Mouse (Mus musculus): ENCODE results near the gene Tle6. TPM values are rescaled to one million over a fixed set of nuclear protein-coding genes. Genes with fewer than 3 reads are reported as not detected.
A peak's percentile ranks its signal among the peaks of the same experiment; 100 is the strongest.
"Not testable (repeated sequence)": the region's sequence is repeated elsewhere in the genome, so short reads cannot be mapped to it uniquely, and the experiment has no call there.

The Tle6 gene
- polyA plus RNA-seq, 1 experiment from 2014 or later, result 7.6 TPM

DNA sequence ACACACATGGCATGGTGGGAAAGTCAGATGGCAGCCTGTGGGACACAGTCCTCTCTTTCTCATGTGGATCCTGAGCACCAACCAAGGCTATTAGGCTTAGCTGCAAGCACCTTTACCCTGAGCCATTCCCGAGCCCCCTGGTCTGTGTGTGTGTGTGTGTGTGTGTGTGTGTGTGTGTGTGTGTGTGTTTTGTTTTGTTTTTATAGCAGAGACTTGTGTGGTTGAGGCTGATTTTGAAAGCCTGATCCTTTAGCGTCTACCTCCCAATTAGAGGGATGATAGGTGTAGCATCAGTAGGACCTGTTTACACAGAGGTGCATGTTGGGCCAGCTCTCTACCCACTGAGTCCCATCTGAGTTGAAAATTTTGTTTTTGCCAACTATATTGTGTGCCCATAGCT is 43.3 kb upstream of the Tle6 start:
- no peak for ATAC-seq (ENCODE audit: low FRiP score, low TSS enrichment)
- Histone ChIP-seq H3K4me3 (ENCODE audit: low read depth, low read length) (peak overlapping the region; percentile 77; the same call in 1 of the 2 replicates), H3K27me3 (ENCODE audit: control insufficient read depth, insufficient read depth, low read length) (no peaks in the 10 kb centered on the region), H3K9me3 (ENCODE audit: control insufficient read depth, low read length) (no peaks in the 10 kb centered on the region), H3K36me3 (ENCODE audit: control insufficient read depth, insufficient read depth, low read length) (no peaks in the 10 kb centered on the region), H3K4me1 (replicated peaks; ENCODE audit: control insufficient read depth, insufficient read depth) (0 out of 2 replicates have a peak, but pooled peaks cover 3% of the 10 kb centered on the region), H3K9ac (ENCODE audit: low read length) (peak overlapping the region; percentile 93), H3K4me2 (replicated peaks; ENCODE audit: low read depth) (peak overlapping the region; percentile 96), H3K27ac (replicated peaks) (no peak overlapping the region; the same call in 1 of the 2 replicates)
- WGBS, result 57% methylated on average over 2 of the region's 2 CpGs
- no peak for DNase-seq (ENCODE audit: low spot score)
- no peak for TF ChIP-seq EP300 (optimal IDR thresholded peaks at IDR 0.05)

DNA sequence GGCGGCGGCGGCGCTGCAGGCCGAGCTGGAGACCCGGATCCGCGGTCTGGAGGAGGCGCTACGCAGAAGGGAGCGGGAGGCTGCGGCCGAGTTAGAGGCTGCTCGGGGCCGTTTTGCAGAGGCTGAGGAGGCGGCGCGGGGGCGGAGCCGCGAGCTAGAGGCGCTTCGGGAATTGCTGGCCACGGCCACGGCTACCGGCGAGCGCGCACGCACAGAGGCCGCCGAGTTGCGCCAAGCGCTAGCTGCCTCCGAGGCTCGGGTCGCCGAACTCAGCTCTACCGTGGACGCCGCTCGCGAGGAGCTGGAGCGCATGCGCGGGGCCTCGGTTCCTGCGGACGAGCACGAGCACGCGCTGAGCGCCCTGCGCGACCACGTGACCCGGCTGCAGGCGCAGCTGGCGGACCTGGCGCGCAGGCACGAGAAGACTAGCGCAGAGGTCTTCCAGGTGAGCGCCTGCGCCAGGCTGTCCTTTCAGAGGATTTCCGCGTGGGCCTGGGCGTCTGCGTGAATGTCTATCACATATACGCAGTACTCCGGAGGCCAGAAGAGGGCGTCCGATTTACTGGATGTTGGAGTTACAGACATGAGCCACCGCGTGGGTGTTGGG is 42.7 kb upstream of the Tle6 start:
- H3K27me3 ChIP-seq (ENCODE audit: control insufficient read depth, insufficient read depth, low read length), result no peaks in the 10 kb centered on the region
- ATAC-seq (ENCODE audit: low FRiP score, low TSS enrichment) (peak; percentile 91), DNase-seq (ENCODE audit: low spot score) (peak; percentile 95)
- peak overlapping the region; percentile 96 for H3K27ac ChIP-seq (replicated peaks)
- H3K4me2 ChIP-seq (replicated peaks; ENCODE audit: low read depth), result peak overlapping the region; percentile 96
- TF ChIP-seq EP300 (optimal IDR thresholded peaks at IDR 0.05), result no peak
- peak; percentile 69 for TF ChIP-seq CTCF (IDR thresholded peaks at IDR 0.05; ENCODE audit: low read depth)
- H3K4me3 ChIP-seq (ENCODE audit: low read depth, low read length), result peak overlapping the region; percentile 77
- under 1% methylated on average over 55 of the region's 75 CpGs for WGBS
- H3K9me3 ChIP-seq (ENCODE audit: control insufficient read depth, low read length), result no peaks in the 10 kb centered on the region
- H3K36me3 ChIP-seq (ENCODE audit: control insufficient read depth, insufficient read depth, low read length), result no peaks in the 10 kb centered on the region
- H3K9ac ChIP-seq (ENCODE audit: low read length), result peak overlapping the region; percentile 93
- 0 out of 2 replicates have a peak, but pooled peaks cover 3% of the 10 kb centered on the region for H3K4me1 ChIP-seq (replicated peaks; ENCODE audit: control insufficient read depth, insufficient read depth)

DNA sequence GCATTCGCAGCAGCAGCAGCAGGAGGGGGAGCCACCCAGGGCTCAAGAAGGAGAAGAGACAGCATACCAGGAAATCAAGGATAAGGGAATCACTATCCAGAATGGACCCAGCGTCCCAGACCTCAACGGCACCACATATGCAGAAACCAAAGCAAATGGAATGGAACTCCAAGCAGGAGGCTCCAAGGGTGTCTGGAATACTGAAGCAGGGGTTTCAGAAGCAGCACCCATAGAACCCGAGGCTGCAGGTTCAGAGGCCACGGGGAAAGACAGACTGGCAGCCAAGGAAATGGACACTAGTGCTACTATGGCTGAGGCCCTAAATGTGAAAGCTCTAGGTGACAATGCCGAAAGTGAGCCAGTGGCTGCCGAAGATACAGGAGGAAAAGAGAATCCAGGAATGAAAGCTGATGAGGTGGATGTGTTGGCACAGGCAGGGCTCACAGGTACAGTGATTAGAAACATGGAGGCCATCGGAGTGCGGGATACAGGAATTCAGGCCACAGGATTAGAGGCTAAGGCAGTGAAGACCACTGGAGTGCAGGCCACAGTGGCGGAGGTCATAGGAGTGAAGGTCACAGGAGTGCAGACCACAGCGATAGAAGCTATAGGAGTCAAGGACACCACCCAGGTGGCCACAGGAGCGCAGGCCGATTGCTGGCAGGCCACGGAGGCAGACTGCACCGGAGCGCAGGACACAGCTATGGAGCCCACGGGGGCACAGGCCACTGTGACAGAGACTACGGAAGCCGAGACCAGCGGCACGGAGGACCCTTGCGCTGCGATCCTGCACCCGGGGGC is 42.0 kb upstream of the Tle6 start:
- H3K4me2 ChIP-seq (replicated peaks; ENCODE audit: low read depth), result peak overlapping the region; percentile 96
- no peak for DNase-seq (ENCODE audit: low spot score)
- no peaks in the 10 kb centered on the region for H3K36me3 ChIP-seq (ENCODE audit: control insufficient read depth, insufficient read depth, low read length)
- no peaks in the 10 kb centered on the region for H3K9me3 ChIP-seq (ENCODE audit: control insufficient read depth, low read length)
- H3K27me3 ChIP-seq (ENCODE audit: control insufficient read depth, insufficient read depth, low read length), result no peaks in the 10 kb centered on the region
- peak overlapping the region; percentile 96 for H3K27ac ChIP-seq (replicated peaks)
- peak overlapping the region; percentile 93 for H3K9ac ChIP-seq (ENCODE audit: low read length)
- 14% methylated on average over 22 of the region's 24 CpGs for WGBS
- no peak for TF ChIP-seq EP300 (optimal IDR thresholded peaks at IDR 0.05)
- no peak for TF ChIP-seq CTCF (IDR thresholded peaks at IDR 0.05; ENCODE audit: low read depth)
- H3K4me1 ChIP-seq (replicated peaks; ENCODE audit: control insufficient read depth, insufficient read depth), result 0 out of 2 replicates have a peak, but pooled peaks cover 3% of the 10 kb centered on the region
- peak overlapping the region; percentile 77 for H3K4me3 ChIP-seq (ENCODE audit: low read depth, low read length)
- ATAC-seq (ENCODE audit: low FRiP score, low TSS enrichment), result peak; percentile 49

DNA sequence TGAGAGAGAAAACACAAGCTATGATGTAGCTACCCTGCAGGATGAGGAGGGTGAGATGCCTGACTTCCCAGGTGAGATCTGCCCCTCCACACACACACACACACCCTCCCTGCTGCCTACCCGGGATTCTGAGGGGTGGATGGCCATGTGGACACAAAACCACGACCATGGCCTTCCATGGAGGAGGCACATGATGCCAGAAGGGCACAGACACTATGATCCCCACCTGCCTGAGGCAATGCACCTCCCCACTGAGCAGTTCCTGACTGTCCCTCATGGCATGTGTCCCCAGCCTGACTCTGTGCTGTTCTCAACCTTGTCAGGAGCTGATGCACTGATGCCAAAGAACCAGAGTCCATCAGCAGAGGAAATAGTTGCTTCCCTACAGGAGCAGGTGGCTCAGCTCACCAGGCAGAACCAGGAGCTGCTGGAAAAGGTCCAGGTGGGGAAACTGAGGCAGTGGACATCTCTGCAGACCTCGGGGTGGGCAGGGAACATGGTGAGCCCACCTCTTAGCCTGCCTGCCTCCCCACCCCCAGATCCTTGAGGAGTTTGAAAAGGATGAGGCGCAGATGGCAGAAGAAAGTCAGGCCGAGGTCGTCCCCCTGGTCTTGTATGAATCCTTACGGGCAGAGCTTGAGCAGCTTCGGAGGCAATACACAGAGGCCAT is 41.2 kb upstream of the Tle6 start:
- Histone ChIP-seq H3K4me2 (replicated peaks; ENCODE audit: low read depth) (peak overlapping the region; percentile 96), H3K4me3 (ENCODE audit: low read depth, low read length) (no peak overlapping the region), H3K27ac (replicated peaks) (no peak overlapping the region), H3K36me3 (ENCODE audit: control insufficient read depth, insufficient read depth, low read length) (no peaks in the 10 kb centered on the region), H3K9ac (ENCODE audit: low read length) (peak overlapping the region; percentile 93; the same call in 1 of the 2 replicates), H3K9me3 (ENCODE audit: control insufficient read depth, low read length) (no peaks in the 10 kb centered on the region), H3K27me3 (ENCODE audit: control insufficient read depth, insufficient read depth, low read length) (no peaks in the 10 kb centered on the region), H3K4me1 (replicated peaks; ENCODE audit: control insufficient read depth, insufficient read depth) (0 out of 2 replicates have a peak, but pooled peaks cover 3% of the 10 kb centered on the region)
- DNase-seq (ENCODE audit: low spot score), result no peak
- TF ChIP-seq CTCF (IDR thresholded peaks at IDR 0.05; ENCODE audit: low read depth) (no peak), EP300 (optimal IDR thresholded peaks at IDR 0.05) (no peak)
- 76% methylated on average over 8 of the region's 8 CpGs for WGBS
- no peak for ATAC-seq (ENCODE audit: low FRiP score, low TSS enrichment)

DNA sequence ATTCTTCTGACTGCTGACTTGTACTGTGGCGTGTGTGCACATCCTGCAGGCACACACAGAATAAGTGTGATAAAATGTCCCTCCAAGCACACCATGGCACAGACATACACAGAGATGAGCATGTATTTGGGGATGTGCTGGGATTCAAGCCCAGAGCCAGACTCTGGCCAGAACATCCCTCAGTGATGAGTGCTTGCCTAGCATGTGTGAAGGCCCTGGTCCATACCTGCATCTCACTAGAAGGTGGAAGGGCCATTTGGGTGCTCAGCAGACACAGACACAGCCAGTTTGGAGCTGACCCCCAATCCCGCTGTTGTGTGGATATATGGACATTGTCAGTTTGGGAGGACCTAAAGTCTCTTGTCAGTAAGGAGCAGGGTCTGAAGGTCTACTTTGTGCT is 40.7 kb upstream of the Tle6 start:
- ATAC-seq (ENCODE audit: low FRiP score, low TSS enrichment), result no peak
- Histone ChIP-seq H3K36me3 (ENCODE audit: control insufficient read depth, insufficient read depth, low read length) (no peaks in the 10 kb centered on the region), H3K4me1 (replicated peaks; ENCODE audit: control insufficient read depth, insufficient read depth) (0 out of 2 replicates have a peak, but pooled peaks cover 3% of the 10 kb centered on the region), H3K9ac (ENCODE audit: low read length) (no peak overlapping the region), H3K9me3 (ENCODE audit: control insufficient read depth, low read length) (no peaks in the 10 kb centered on the region), H3K4me2 (replicated peaks; ENCODE audit: low read depth) (no peak overlapping the region), H3K27ac (replicated peaks) (no peak overlapping the region), H3K4me3 (ENCODE audit: low read depth, low read length) (no peak overlapping the region), H3K27me3 (ENCODE audit: control insufficient read depth, insufficient read depth, low read length) (no peaks in the 10 kb centered on the region)
- DNase-seq (ENCODE audit: low spot score), result no peak
- WGBS, result 94% methylated on average over 2 of the region's 2 CpGs
- TF ChIP-seq EP300 (optimal IDR thresholded peaks at IDR 0.05), result no peak
- no peak for TF ChIP-seq CTCF (IDR thresholded peaks at IDR 0.05; ENCODE audit: low read depth)

DNA sequence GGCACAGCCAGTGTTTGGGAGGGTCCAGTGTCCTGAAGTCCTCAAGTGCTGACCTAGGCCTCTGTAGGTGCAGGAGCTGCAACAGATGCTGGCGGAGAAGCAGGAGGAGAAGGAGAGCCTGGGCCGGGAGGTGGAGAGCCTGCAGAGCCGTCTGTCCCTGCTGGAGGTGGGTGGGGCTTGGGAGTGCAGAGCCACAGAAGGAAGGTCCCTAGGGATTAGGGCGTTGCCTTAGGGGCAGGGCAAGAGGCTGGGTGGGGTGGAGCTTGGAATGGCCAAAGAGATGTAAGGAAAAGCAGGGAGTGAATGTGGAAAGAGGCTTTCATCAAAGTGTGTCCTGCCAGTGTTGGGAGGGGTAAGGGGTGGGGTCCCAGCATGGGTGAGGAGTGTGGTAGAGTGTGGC is 40.0 kb upstream of the Tle6 start:
- not testable (repeated sequence) for H3K4me2 ChIP-seq (replicated peaks; ENCODE audit: low read depth); H3K27ac ChIP-seq (replicated peaks); ATAC-seq (ENCODE audit: low FRiP score, low TSS enrichment); H3K4me1 ChIP-seq (replicated peaks; ENCODE audit: control insufficient read depth, insufficient read depth); H3K4me3 ChIP-seq (ENCODE audit: low read depth, low read length); H3K27me3 ChIP-seq (ENCODE audit: control insufficient read depth, insufficient read depth, low read length); H3K36me3 ChIP-seq (ENCODE audit: control insufficient read depth, insufficient read depth, low read length); H3K9me3 ChIP-seq (ENCODE audit: control insufficient read depth, low read length); H3K9ac ChIP-seq (ENCODE audit: low read length)
- peak; percentile 38 for DNase-seq (ENCODE audit: low spot score)
- 41% methylated on average over 4 of the region's 4 CpGs for WGBS

All from stomach, postnatal 0 days (tissue).